Mouse (Mus musculus) ES-CJ7 (cell line): ENCODE measurements around the gene Pax2.
A peak's percentile ranks its signal among the peaks of the same experiment; 100 is the strongest.

Source experiments
- DNase-seq: peaks from one replicate; pipeline ENCODE4 v3.0.0; 2011; ENCODE audit warnings: low read depth, low spot score

The Pax2 gene

GRCm38 (mm10) chr19:44835042-44835930, 79.4 kb downstream of the Pax2 start:
- peak; percentile 73 for DNase-seq

GRCm38 (mm10) chr19:44835931-44836861, 80.4 kb downstream of the Pax2 start:
- DNase-seq, result peak; percentile 78

GRCm38 (mm10) chr19:44837426-44838205, 81.8 kb downstream of the Pax2 start:
- DNase-seq, result no peak

GRCm38 (mm10) chr19:44838321-44838720, 82.5 kb downstream of the Pax2 start:
- no peak for DNase-seq

GRCm38 (mm10) chr19:44842661-44843060, 86.8 kb downstream of the Pax2 start:
- peak; percentile 27 for DNase-seq

GRCm38 (mm10) chr19:44849465-44849864, 93.6 kb downstream of the Pax2 start:
- DNase-seq, result no peak

- no peak for DNase-seq
Observed at GRCm38 (mm10) chr19:44858671-44859070, 102.8 kb downstream of the Pax2 start.

- DNase-seq, result no peak
Observed at GRCm38 (mm10) chr19:44868766-44869165, 112.9 kb downstream of the Pax2 start.

- no peak for DNase-seq
Observed at GRCm38 (mm10) chr19:44874186-44874898, 118.5 kb downstream of the Pax2 start.

GRCm38 (mm10) chr19:44874928-44875327, 119.1 kb downstream of the Pax2 start:
- peak; percentile 30 for DNase-seq

- no peak for DNase-seq
Observed at GRCm38 (mm10) chr19:44875718-44876117, 119.9 kb downstream of the Pax2 start.

GRCm38 (mm10) chr19:44876529-44876928, 120.7 kb downstream of the Pax2 start:
- no peak for DNase-seq

GRCm38 (mm10) chr19:44882552-44883024, 126.7 kb downstream of the Pax2 start:
- DNase-seq, result peak; percentile 73

GRCm38 (mm10) chr19:44884331-44884730, 128.5 kb downstream of the Pax2 start:
- no peak for DNase-seq

GRCm38 (mm10) chr19:44886475-44886874, 130.6 kb downstream of the Pax2 start:
- no peak for DNase-seq
